Mouse (Mus musculus): Measurements from ENCODE around the gene Frmpd1.

- no peak for TF ChIP-seq POLR2A (IDR thresholded peaks at IDR 0.05; ENCODE audit: extremely low read depth, insufficient read depth, low read length)
- TF ChIP-seq CTCF (IDR thresholded peaks at IDR 0.05; ENCODE audit: low read depth, low read length), result no peak
Observed at GRCm38 (mm10) chr4:45198296-45198695, 13.6 kb downstream of the Frmpd1 start.

Data from liver, adult 2 months (tissue).